Mouse (Mus musculus) myocyte (in vitro differentiated cells): ENCODE measurements at regions not wholly inside any gene's neighbourhood (a gene's known extent, or its start where the extent isn't known, plus 50 kb on each side); places are given as distances from the start of the nearest gene placed in this dataset.

Source experiments
- CEBPB ChIP-seq: IDR thresholded peaks from 2 replicates; pipeline ENCODE4 v1.6.1; 2011; ENCODE audit warnings: mild to moderate bottlenecking, moderate library complexity; ENCODE audit not compliant: poor library complexity, insufficient read depth, severe bottlenecking
- MAX ChIP-seq: IDR thresholded peaks from one replicate; pipeline ENCODE4 v1.6.1; 2011; ENCODE audit warnings: low read depth, mild to moderate bottlenecking, control low read depth
- MYOD1 ChIP-seq, 3 experiments: IDR thresholded peaks; one replicate each; pipeline ENCODE4 v1.6.1; 2011; ENCODE audit warnings: control low read depth in 2 of 3, low read depth in 2 of 3, mild to moderate bottlenecking in 2 of 3, moderate library complexity in 1 of 3; ENCODE audit not compliant: insufficient read length in 2 of 3, control insufficient read depth in 1 of 3
- MYOG ChIP-seq, 3 experiments: IDR thresholded peaks; one replicate each; pipeline ENCODE4 v1.6.1; 2011; ENCODE audit warnings: control low read depth in 2 of 3, low read depth in 2 of 3, mild to moderate bottlenecking in 2 of 3; ENCODE audit not compliant: insufficient read length in 2 of 3, control insufficient read depth in 1 of 3, insufficient read depth in 1 of 3
- POLR2A ChIP-seq: IDR thresholded peaks from one replicate; pipeline ENCODE4 v1.6.1; 2011; ENCODE audit warnings: low read depth, mild to moderate bottlenecking, control low read depth, moderate library complexity; ENCODE audit not compliant: insufficient read length
- POLR2AphosphoS2 ChIP-seq: IDR thresholded peaks from one replicate; pipeline ENCODE4 v1.6.1; 2011; ENCODE audit warnings: low read depth, control low read depth; ENCODE audit not compliant: insufficient read length
- SRF ChIP-seq: IDR thresholded peaks from one replicate; pipeline ENCODE4 v1.6.1; 2011; ENCODE audit warnings: low read depth; ENCODE audit not compliant: control insufficient read depth, insufficient read length
- TCF3 ChIP-seq: IDR thresholded peaks from one replicate; pipeline ENCODE4 v1.6.1; 2011; ENCODE audit warnings: low read depth, control low read depth; ENCODE audit not compliant: insufficient read length
- USF1 ChIP-seq: IDR thresholded peaks from one replicate; pipeline ENCODE4 v1.6.1; 2011; ENCODE audit warnings: low read depth, mild to moderate bottlenecking, control low read depth, moderate library complexity

DNA sequence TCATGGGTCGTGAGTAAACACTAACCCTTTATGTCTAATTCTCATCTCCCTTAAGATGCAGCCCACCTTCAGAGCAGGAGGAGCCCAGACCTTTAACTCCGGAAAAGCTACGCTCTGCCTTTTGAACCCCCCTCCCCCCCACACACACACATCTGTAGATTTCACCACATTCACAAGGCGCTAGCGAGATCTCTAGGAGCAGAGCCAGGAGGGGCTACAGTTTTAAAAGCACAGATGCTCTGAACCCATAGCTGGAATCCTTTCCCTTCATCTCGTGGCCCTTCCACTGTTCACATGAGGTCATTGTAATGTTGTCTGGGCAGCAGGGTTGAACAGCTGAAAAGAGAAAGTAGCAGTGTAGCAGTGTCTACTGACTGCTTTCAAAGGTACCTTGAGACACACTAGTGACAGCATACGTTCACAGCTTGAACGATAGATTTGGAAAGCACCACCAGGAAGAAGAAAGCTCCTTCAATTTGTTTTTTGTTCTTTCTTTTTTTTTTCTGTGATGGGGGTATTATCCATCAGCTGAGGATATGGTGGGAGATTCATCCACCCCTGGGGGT lies 174.2 kb upstream of the Plxnc1 start:
- TF ChIP-seq USF1 (no peak), POLR2A (no peak), MYOG (IDR thresholded peaks at IDR 0.05; ENCODE audit: control insufficient read depth in 1 of 3, insufficient read depth in 1 of 3, insufficient read length in 2 of 3, low read depth in 2 of 3) (peak in 1 of 3 experiments; percentile 9), CEBPB (no peak), SRF (no peak), POLR2AphosphoS2 (no peak), MAX (no peak), TCF3 (no peak), MYOD1 (IDR thresholded peaks at IDR 0.05; ENCODE audit: control insufficient read depth in 1 of 3, insufficient read length in 2 of 3, low read depth in 2 of 3) (no peak)
